Comparison of ENCODE assay signal across 8 mouse cellular contexts in genomic region chr5:30105668-30106300, GRCm38 (mm10). TPM values are rescaled to one million over a fixed set of nuclear protein-coding genes. Genes with fewer than 3 reads are reported as not detected.
DNase-seq lines count a peak whose midpoint lies in the region; ATAC-seq and TF ChIP-seq lines count a peak whose summit lies in the region.

Gene 3110082J24Rik (minus strand): TSS chr5:30106086.

- no peaks in the 10 kb centered on the region for H3K9me3 ChIP-seq in lung, embryonic 15.5 days
- no peaks in the 10 kb centered on the region for H3K9me3 ChIP-seq in heart, postnatal 0 days (replicated peaks; ENCODE audit: control insufficient read depth, low read length)
- no peaks in the 10 kb centered on the region for H3K9me3 ChIP-seq in midbrain, embryonic 12.5 days

- TF ChIP-seq POLR2A in cerebellum, adult 2 months (IDR thresholded peaks at IDR 0.05; ENCODE audit: borderline replicate concordance, insufficient read depth, low read length) = no peak

- no peaks in the 10 kb centered on the region for H3K4me1 ChIP-seq in cerebellum, adult 2 months (ENCODE audit: control insufficient read depth, insufficient read depth, low read length)
- H3K4me1 ChIP-seq in lung, embryonic 15.5 days = peaks cover 18% of the 10 kb centered on the region
- peaks cover 15% of the 10 kb centered on the region for H3K4me1 ChIP-seq in heart, postnatal 0 days (ENCODE audit: control insufficient read depth, insufficient read depth)
- H3K4me1 ChIP-seq in midbrain, embryonic 12.5 days = peaks cover 60% of the 10 kb centered on the region

- H3K27me3 ChIP-seq in cerebellum, adult 2 months (ENCODE audit: control insufficient read depth, insufficient read depth, low read length) = peaks cover 7% of the 10 kb centered on the region; the same call in 1 of the 2 replicates
- H3K27me3 ChIP-seq in lung, embryonic 15.5 days = peaks cover 84% of the 10 kb centered on the region
- H3K27me3 ChIP-seq in heart, postnatal 0 days (ENCODE audit: control insufficient read depth, insufficient read depth, low read length) = peaks cover 62% of the 10 kb centered on the region
- peaks cover 4% of the 10 kb centered on the region; the same call in 1 of the 2 replicates for H3K27me3 ChIP-seq in midbrain, embryonic 12.5 days

- H3K4me2 ChIP-seq in lung, embryonic 15.5 days = peak within 1 kb of the TSS; percentile 97
- peak within 1 kb of the TSS; percentile 73 for H3K4me2 ChIP-seq in heart, postnatal 0 days (ENCODE audit: low read depth, low read length)
- peak within 1 kb of the TSS; percentile 71 for H3K4me2 ChIP-seq in midbrain, embryonic 12.5 days (replicated peaks)

- H3K27ac ChIP-seq in cerebellum, adult 2 months (ENCODE audit: insufficient read depth, low read length) = peak within 1 kb of the TSS; percentile 1; the same call in 1 of the 2 replicates
- no peak within 1 kb of the TSS for H3K27ac ChIP-seq in lung, embryonic 15.5 days
- no peak within 1 kb of the TSS for H3K27ac ChIP-seq in heart, postnatal 0 days (ENCODE audit: low read depth)
- H3K27ac ChIP-seq in midbrain, embryonic 12.5 days (replicated peaks) = peak within 1 kb of the TSS; percentile 88

- peak within 1 kb of the TSS; percentile 50 for H3K4me3 ChIP-seq in cerebellum, adult 2 months (replicated peaks; ENCODE audit: insufficient read depth, low read depth, low read length)
- H3K4me3 ChIP-seq in lung, embryonic 15.5 days = peak within 1 kb of the TSS; percentile 49
- H3K4me3 ChIP-seq in heart, postnatal 0 days (ENCODE audit: low read depth, low read length) = peak within 1 kb of the TSS; percentile 48
- peak within 1 kb of the TSS; percentile 74 for H3K4me3 ChIP-seq in midbrain, embryonic 12.5 days

- no peak for TF ChIP-seq CTCF in cerebellum, adult 2 months (IDR thresholded peaks at IDR 0.05; ENCODE audit: borderline replicate concordance, insufficient read depth, low read depth, low read length)
- TF ChIP-seq CTCF in heart, postnatal 0 days (IDR thresholded peaks at IDR 0.05; ENCODE audit: low read depth) = no peak

- DNase-seq in cerebellum, adult 2 months = peak in 1 of 2 experiments; percentile 38
- DNase-seq in cerebellum, adult 9-11 months = no peak
- no peak for DNase-seq in lung, postnatal 36 days
- no peak for DNase-seq in heart, postnatal 0 days (ENCODE audit: low spot score)
- DNase-seq in spleen, adult 18-20 months = no peak

- H3K9ac ChIP-seq in lung, embryonic 15.5 days = peak within 1 kb of the TSS; percentile 34; the same call in 1 of the 2 replicates
- H3K9ac ChIP-seq in heart, postnatal 0 days (replicated peaks; ENCODE audit: low read depth, low read length) = peak within 1 kb of the TSS; percentile 36
- H3K9ac ChIP-seq in midbrain, embryonic 12.5 days (replicated peaks) = peak within 1 kb of the TSS; percentile 85

- H3K36me3 ChIP-seq in lung, embryonic 15.5 days = no peaks in the 10 kb centered on the region
- H3K36me3 ChIP-seq in heart, postnatal 0 days (replicated peaks; ENCODE audit: control insufficient read depth, insufficient read depth, low read length) = no peaks in the 10 kb centered on the region
- no peaks in the 10 kb centered on the region for H3K36me3 ChIP-seq in midbrain, embryonic 12.5 days

- 3% methylated on average over 29 of the region's 29 CpGs for WGBS in cerebellum, adult 2 months
- under 1% methylated on average over 29 of the region's 29 CpGs for WGBS in lung, embryonic 15.5 days
- 4% methylated on average over 29 of the region's 29 CpGs for WGBS in heart, postnatal 0 days
- 2% methylated on average over 28 of the region's 29 CpGs for WGBS in midbrain, embryonic 12.5 days

- no peak for ATAC-seq in lung, embryonic 15.5 days (ENCODE audit: borderline replicate concordance, extremely low read depth, low FRiP score, low TSS enrichment)
- no peak for ATAC-seq in heart, postnatal 0 days (ENCODE audit: insufficient read depth, low read depth)
- peak; percentile 39 for ATAC-seq in midbrain, embryonic 12.5 days (ENCODE audit: low FRiP score, low read depth)
- no peak for ATAC-seq in activated CD4-positive, CD25-positive, alpha-beta regulatory T cell, adult 4 months

- no peak for TF ChIP-seq EP300 in heart, postnatal 0 days (IDR thresholded peaks at IDR 0.05; ENCODE audit: low read depth)

RNA-seq across cellular contexts. Expression of gene 3110082J24Rik, which starts in this region (rescaled TPM):
- polyA plus RNA-seq in cerebellum, adult 2 months (2012; rRNA removed) = 7.0 and 7.6 TPM in 2 replicates
- polyA plus RNA-seq in lung, embryonic 15.5 days (2015; fragmentation: Nextera tagmentation; extraction: Ambion mirVana) = not detected in 2 replicates
- not detected in 2 replicates for total RNA-seq in heart, postnatal 0 days (2014; rRNA removed; ENCODE audit: low replicate concordance)
- not detected in 2 replicates for polyA plus RNA-seq in heart, postnatal 0 days (2015; fragmentation: Nextera tagmentation; extraction: Ambion mirVana)
- polyA plus RNA-seq in midbrain, embryonic 12.5 days (2016; fragmentation: Nextera tagmentation; extraction: Ambion mirVana) = 7.2 and 7.6 TPM in 2 replicates
- not detected for polyA plus RNA-seq in activated CD4-positive, CD25-positive, alpha-beta regulatory T cell, adult 4 months (2017; shearing (Covaris generic))

Comparison
In these comparisons a context has a peak if more than half of its experiments do, and no peak if none do; other contexts are left out.
1. H3K27ac ChIP-seq: peak in cerebellum, adult 2 months (single experiment) and midbrain, embryonic 12.5 days (single experiment); none in lung, embryonic 15.5 days (single experiment) and heart, postnatal 0 days (single experiment).
2. H3K9ac ChIP-seq: peak in every context shown above with its lines; median percentile 85 in midbrain, embryonic 12.5 days; 36 in heart, postnatal 0 days; 34 in lung, embryonic 15.5 days.
3. Peak in every context shown above with its lines, with median percentiles within 50 percentile points of each other: H3K4me3 ChIP-seq and H3K4me2 ChIP-seq.